Mouse (Mus musculus): Measurements from ENCODE around the gene Ebf1.
A peak's percentile ranks its signal among the peaks of the same experiment; 100 is the strongest.

Gene Ebf1

DNA sequence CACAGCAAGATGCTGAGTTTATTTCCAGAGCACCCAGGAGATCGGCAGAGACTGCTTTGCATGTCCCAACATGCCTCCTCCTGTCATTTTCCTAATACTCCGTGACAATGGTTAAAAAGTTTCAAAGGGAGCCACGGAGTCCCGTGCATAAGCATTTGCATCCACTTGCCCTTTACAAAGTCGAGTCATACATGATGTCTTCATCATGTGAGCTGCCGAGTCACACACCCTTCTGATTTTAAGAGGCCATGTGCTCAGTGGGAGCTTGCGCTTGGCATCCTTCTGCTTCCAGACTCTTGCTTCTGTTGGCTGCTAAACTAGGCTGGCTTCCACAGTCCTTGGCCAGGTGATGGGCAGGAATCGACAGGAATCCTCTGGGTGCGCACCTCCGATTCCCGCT, 336.7 kb downstream of the Ebf1 start:
- DNase-seq (ENCODE audit: low spot score) = no peak

DNA sequence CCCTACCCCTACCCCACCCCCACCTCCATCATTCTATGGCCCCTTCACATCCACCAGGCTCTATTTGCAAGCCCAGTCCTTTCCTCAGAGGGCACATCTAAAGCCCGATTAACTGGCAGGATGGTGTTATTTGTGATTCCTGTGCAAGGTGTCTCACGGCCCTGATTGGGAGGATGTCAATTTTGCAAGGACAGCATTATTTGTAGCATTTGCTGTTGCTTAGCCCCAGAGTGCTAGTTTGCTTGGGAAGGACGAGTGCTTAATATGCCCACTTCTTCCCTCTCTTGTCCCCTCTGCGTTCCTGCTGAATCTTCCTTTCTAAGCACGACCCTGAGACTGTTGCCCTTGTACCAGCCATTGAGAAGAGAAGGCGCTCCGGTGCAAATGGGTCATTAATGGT, 337.2 kb downstream of the Ebf1 start:
- DNase-seq (ENCODE audit: low spot score) = no peak

DNA sequence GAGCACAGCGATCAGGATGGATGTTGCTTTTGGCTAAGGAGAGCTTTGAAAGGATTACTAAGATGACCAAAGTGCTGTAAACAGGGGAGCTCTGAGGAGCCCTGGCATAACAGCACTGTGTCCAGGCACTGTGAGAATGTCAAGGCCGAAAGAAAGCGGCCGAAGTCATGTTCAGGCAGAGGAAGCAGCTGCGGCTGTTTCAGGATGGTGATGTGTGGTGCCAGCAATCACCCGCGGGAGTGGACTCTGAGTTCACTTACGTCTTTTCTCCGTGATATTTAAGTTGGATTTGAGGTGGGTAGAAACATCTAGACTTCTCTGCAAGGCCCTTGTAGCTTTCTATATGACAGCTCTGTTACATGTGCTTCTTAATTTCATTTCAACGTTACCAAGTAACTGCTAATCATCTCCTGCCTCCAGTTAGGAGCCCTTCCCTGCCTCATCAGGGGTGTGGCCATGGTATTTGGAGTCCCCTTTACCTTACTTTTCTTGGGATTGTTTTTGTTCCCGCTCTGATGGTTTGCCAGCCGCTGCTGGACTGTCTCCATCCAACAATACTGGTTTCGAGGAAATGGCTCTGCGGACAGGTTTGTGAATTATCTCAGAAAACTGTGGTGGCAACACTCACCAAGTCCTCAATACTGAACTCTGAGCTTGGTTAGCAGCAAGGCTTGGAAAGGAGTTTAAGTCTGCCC, 345.8 kb downstream of the Ebf1 start:
- DNase-seq (ENCODE audit: low spot score) = no peak

DNA sequence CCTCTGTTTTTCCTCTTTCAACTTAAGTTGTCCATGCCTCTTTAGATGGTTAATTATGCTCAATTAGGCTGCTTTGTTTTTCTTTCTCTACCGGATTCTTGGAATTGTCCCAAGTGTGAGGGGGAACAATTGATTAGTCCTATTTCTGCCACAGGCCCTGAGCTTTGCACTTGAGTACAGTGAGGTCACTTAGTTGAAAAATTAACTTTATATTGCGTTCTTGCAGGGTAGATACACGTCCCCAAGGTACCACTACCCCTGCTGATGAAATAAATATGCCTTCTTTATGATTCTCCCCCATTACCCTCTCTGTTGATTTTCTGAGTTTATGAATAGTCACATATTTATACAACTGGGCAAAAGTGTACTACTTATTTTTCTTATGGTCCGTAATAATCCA, 351.9 kb downstream of the Ebf1 start:
- no peak for DNase-seq (ENCODE audit: low spot score)

DNA sequence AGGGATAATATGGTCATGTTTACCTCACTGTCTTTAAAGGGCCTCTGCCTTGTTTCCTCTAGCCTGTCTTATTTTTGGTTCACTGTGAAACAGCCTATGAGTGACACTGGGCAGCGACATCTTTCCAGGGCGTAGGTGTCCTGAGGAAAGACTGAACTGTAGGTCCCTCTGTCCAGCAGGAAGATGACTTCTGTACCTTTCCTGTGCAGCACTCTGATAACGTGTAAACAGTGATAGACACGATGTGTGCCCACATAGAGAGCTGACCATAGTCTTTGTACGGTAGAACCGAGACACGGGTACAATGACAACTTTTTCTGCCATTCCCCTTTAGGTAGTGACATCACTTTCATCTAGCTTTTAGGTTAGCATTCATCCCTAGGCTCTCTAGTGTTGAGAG, 357.2 kb downstream of the Ebf1 start:
- no peak for DNase-seq (ENCODE audit: low spot score)

DNA sequence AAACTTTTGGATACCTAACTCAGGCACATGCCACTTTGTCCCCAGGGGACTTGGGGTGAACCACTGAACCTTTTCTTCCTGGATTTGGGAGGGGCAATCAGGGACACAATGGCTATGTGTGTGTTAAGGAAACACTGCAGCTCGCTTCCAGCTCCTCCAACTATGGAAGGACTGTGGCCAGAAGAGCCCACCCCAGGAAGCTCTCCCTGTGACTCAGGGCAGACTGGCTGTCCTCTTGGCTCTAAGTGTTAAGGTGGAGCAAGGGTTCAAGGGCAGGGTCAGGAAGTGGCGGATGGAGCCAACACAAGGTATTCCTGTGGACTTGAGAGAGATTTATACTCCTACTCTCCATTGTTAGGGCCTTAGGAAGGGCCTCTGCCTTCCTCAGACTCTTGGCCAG, 358.0 kb downstream of the Ebf1 start:
- no peak for DNase-seq (ENCODE audit: low spot score)

DNA sequence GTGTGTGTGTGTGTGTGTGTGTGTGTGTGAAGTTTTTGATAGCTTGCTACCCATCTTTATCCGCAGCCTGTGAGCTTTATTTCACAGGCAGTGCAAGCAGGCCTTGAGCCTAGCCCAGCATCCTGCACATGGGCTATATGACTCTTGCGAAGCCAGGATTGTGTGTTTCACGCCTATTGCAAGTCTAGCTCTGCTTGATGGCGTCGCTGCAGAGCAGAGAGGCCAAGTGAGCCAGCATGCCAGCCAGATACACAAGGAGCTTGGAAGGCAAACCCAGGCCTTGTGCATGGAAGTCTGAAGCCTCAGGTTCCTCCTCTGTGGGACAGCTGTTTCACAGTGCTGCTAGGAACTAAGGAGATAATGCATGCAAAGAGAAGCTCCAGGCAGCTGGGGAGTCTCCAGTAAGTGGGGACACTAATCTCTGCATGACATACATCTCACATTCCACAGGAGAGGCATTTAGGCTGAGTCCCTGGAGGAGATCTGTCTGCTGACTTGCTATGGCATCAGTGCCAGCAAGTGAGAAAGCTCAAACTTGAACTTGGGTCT, 359.2 kb downstream of the Ebf1 start:
- DNase-seq (ENCODE audit: low spot score) = no peak

DNA sequence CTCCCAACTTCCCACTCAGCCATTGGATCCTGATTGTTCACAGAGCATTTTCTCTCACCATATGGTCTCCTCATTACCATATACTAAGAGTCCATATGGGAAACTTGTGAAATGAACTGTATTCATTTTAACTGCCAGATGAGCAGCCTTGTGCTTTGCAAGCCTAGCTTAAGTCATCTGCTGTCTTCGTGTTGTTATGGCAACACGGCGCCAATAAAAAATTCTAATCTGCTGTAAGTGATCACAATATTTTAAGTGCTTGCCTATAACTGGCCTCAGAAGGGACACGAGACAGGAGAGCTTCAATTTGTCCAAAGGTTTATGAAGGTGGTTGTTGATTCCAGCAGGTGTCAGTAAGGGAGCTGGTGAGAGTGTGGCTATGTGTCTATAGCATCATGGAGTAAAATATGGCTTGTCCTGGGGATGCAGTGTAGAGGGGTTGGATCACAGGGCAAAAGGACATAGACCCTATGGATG, 360.8 kb downstream of the Ebf1 start:
- DNase-seq (ENCODE audit: low spot score) = no peak

DNA sequence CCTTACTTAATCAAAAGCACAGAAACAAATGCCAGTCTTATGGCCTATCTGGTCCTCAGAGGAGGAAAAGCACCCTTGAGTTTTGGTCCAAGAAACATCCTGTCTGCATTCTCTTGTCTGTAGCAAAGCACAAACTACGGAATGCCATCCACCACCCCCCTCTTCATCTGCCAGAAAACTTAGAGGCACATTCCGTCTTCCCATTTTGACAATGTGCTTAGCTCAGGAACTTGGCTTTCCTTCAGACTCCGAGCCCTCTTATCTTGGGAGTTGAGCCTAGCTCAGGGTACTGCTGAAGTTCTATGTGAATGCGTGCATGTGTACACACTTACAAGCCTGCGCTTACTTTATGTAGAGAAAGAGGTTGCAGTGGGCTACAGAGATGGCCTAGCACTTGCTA, 362.3 kb downstream of the Ebf1 start:
- no peak for DNase-seq (ENCODE audit: low spot score)

DNA sequence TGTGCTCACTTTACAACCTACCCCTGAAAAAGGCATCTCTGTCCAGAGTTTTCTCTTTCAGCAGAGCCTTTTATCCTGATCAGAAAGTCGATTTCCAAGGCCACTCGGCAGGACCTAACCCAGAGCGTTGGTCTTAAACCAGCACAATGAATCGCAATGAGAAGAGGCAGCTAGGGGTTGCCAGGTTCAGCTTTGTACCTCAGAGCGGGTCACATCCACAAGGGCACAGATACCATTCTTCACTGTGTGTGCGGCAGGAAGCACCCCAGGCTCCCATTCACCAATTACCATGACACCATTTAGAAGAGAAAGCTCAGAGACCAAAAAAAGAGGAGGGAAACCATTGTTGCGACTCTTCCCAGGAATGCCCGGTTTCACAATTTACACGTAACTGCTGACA, 365.1 kb downstream of the Ebf1 start:
- DNase-seq (ENCODE audit: low spot score) = no peak

DNA sequence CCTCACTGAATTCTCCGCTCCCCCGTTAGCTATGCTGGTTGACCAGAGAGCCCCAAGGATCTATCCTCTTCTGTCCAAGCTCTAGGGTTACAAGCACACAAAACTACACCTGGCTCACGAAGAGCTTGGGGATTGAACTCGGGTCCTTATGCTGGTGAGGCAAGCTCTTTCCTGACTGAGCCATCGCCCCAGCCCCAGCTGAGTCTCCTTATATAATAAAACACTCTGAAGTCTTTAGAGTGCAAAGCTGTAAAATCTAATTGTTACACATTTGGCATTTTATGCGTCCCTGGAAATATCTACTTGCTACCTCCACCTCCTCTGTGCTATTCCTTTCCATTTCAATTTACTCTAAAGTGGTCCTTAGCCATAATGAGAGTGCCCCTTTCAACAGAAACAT, 366.8 kb downstream of the Ebf1 start:
- DNase-seq (ENCODE audit: low spot score) = no peak

DNA sequence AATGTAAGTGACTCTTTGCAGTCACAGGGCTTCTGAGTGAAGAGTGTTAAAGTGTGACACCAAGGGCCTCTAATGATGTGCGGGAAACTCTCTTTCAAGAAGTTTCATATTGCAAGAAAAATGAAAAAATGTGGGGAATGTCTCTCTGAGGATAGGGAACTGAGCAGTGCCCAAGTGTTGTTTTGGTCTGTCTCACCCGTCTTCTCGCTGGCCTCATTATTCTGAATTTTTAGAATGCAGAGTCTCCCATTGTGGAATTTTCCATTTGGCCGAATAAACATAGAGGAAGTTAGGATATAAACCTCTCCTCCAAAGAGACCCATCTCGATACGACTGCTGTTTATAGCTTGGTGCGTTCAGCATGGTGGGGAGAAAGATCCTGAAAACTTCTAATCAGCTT, 367.3 kb downstream of the Ebf1 start:
- no peak for DNase-seq (ENCODE audit: low spot score)

DNA sequence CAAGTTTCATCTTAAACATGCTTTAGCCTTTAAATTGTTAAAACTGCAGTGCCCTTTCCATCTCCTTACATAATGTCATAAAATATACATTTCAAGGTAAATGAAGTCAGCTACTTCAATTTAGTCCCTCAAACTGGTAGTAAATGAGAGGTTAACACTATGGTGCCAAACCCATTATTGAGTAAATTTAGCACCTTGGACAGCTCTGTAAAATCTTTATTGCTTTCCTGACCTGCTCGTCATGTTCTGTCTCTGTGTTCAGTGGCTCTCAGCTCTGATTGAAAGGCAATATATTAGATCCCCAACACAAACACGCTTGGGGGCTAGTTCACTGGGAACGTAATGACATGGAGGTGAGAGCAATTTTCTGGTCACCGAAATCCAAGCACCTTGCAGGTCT, 370.7 kb downstream of the Ebf1 start:
- no peak for DNase-seq (ENCODE audit: low spot score)

DNA sequence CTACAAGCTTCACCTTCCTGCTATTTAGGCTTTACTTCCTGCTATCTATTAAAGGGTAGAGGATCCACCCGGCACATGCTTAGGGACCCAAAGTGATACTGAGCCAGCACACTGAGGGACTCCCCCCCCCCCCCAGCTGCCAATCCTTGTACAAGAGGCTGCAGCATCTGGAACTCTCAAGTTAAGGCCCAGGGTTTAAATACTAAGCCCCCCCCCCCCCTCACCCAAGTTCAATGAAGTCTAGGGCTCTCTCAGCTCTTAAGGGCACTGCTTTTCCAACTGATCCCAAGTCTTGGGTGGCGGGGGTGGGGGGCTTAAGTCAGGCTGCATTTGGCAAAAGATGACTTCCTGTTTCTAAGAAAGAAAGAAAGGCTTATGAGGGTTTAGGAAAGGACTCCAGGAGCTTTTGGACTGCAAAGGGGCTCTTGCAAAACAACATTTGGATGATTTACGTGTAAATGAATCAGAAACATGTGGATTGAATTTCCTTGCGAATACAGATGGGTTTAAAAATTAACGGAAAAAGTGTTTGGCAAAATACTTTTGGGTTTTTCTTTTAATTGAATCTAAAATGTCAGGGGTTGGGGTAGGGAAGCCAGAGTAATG, 385.7 kb downstream of the Ebf1 start:
- DNase-seq (ENCODE audit: low spot score) = no peak

DNA sequence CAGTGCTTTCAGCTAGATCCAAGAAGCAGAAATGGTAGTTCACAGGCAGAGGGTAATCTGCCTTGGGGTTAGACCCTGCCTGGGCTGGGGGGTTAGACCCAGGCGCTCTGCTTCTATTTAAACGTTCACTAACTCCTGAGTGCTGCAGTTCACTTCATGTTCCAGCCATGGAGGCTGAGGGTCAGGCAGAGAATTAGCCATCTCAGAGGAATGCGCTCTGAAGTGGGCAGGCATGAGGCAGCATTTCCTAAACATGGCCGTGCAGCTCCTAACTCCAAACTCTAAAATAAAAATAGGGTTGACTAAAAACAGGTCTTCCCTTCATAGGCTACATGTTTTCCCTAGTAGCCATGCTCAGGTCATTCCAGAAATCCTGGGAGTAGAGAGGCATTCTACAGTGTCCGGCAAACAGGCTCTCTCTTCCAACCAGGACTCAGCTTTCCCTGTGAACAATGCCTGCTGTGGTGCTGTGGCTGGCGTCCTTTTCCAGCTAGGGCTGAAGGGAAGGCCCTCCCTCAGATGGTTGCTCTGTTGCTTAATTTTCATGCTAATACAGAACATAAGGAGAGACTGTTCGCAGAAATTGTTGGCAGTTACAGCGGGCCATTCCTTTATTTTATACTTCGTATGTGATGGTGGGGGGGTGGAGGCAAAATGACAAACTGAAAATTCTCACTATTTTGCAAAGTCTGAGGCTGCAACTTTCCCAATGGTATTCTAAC, 386.8 kb downstream of the Ebf1 start:
- DNase-seq (ENCODE audit: low spot score) = no peak

DNA sequence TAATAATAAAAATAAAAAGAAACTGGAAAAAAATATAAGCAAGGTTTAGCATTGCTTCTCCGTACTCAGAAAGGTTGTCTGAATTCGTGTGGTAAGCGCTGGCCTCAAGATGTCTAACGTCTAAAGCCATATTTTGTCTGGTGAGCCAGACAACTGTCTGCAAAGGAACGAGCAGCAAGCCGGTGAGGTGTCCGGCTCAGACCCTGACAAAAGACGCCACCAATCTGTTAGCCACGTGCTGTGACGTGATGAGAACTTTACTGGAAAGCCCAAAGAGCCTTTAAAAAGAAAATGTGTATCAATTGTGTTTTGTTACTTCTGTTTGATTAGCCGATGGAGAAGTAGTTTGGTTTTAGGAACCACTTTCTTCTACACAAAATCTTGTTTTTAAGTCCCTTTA, 390.2 kb downstream of the Ebf1 start:
- DNase-seq (ENCODE audit: low spot score) = no peak

DNA sequence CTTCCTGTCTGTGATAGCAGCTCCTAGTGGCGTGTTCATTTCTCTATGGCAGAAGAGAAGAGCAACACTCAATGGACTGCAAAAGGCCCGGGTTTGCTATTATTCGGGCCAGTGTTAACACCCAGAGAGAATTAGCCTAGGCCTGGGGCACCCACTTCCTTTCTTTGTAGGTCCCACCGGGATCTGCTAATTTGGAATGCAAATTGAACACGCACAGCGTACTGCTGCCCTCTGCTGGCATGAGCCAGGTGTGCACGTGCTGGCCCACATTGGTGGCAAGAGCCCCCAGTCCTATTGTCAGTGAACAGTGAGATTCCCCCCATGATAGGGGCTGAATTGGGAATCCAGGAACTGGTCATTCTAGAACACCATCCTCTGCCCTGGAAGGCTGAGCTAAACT, 391.0 kb downstream of the Ebf1 start:
- peak; percentile 71 for DNase-seq (ENCODE audit: low spot score)

DNA sequence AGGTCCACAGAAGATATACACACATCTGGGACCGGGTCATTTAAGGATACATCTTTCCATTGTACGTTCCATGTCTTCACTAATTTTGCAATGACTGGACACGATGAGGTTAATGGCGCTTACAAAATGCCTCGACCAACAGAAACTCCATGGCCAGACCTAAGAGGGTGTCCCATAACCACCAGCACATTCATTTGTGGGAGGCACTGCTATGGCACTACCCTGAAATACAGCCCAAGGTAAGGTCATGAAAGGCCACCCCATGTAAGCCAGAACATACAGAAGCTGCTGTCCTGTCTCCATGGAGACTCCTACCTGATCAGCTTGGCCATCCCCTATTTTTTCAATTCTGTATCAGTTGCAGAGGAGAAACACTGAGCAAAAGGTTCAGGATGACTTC, 391.6 kb downstream of the Ebf1 start:
- DNase-seq (ENCODE audit: low spot score) = no peak

DNA sequence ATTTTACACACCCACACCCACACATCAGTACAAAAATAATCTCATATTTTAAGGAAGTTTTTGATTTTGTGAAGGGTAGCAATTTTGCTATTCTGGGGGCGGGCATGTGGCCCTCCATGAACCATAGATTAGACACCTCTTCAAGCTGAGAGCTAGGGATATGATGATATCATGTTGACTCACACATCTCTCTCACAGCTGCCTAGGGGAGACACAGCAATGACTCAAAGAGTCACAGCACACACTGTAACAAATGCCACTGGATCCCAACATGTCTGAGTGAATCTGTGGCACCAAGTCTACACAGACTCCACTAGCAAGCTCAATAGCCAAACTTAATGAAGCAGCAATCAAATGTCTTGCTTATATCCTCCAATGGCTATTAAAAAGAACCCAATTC, 395.0 kb downstream of the Ebf1 start:
- DNase-seq (ENCODE audit: low spot score) = no peak

DNA sequence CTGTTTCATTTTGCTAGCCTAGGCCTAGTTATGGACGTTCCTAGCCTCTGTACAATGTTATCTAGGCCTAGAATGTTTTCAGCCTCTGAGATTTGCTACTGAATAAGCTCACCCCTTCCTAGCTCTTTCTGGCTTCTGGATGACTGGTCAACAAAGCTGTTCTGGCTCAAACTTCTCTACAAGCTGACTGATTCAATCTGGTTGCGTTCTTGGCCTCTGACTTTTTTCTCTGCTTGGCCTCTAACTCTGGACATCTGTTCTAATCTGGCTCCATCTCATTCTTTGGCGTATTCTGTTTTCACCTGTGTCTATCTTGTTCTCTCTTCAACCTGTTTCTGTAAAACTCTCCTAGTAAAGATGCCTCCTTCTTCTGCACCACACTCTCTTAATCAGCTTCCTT, 400.4 kb downstream of the Ebf1 start:
- no peak for DNase-seq (ENCODE audit: low spot score)

DNA sequence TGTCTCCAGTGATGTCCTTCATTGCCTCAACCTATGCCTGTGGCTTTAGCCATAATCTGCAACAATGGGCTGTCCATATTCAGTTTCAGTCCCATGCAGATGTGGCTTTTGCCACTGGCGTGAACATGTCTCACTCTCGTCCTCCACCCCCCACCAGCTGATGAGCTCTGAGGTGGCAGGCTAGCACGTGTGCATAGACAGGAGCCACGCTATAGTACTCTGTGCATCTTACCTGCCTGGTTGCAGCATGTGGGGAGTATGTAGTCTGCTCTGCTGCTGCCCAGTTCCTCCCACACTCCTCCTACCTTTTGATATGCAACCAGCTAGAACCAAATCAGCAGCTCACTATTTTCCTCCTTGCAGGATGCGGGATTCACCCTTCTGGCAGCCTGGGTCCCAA, 408.9 kb downstream of the Ebf1 start:
- no peak for DNase-seq (ENCODE audit: low spot score)

DNA sequence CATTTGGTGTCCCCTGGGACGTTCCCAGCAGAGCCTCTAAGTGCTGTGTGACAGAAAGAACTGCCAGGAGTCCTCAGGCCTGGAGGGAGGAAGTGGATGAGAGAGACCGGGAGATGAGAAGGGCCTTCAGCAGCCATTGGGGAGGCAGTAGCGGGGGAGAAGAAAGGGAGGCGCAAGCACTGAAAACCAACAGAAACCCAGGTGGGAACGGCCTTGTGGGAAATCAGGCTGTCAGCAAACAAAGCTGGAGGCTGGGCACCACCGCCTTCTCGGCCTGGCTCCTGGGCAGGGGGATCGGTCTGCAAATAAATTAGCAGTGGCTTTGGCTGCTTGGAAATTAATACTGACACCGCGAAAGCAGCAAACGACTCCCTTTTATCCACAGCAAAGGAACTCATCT, 409.6 kb downstream of the Ebf1 start:
- DNase-seq (ENCODE audit: low spot score) = no peak

DNA sequence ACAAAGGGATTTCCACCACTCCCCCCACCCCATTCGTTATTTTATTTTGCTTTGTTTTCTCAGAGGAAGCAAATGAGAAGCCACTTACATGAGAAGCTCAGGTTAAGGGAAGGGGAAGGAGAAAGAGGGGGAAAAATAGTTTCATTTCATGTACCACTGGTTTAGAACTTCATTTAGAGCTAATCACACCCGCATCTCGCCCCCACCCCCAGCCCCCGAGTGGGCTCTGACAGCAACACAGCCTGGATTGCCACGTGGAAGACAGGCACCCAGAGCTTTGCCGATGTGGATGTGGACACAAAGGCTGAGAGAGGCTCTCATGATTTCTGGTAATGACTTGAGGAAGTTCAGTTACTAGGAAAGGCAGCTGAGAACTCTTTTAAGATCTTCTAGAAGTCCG, 410.0 kb downstream of the Ebf1 start:
- DNase-seq (ENCODE audit: low spot score) = no peak
